9 mouse cellular contexts compared by ENCODE assay signal in genomic region chr9:120570334-120570725, GRCm38 (mm10). TPM values are rescaled to one million over a fixed set of nuclear protein-coding genes. Genes with fewer than 3 reads are reported as not detected.
A peak's percentile ranks its signal among the peaks of the same experiment; 100 is the strongest.
DNase-seq lines count a peak whose midpoint lies in the region; ATAC-seq and TF ChIP-seq lines count a peak whose summit lies in the region.
"Had no signal": no experiment of that assay in that cellular context is flagged by ENCODE, and none has a peak within 500 bp of the region (broad histone marks: within the 10 kb centered on the region; RNA-seq: fewer than 3 reads in every experiment).

No protein-coding gene starts in this region.

- H3K27me3 ChIP-seq in forebrain, embryonic 14.5 days (replicated peaks; ENCODE audit: control insufficient read depth, insufficient read depth, low read length): no peaks in the 10 kb centered on the region
- no peaks in the 10 kb centered on the region for H3K27me3 ChIP-seq in liver, embryonic 14.5 days (ENCODE audit: control insufficient read depth, insufficient read depth, low read length)

- peaks cover 31% of the 10 kb centered on the region for H3K36me3 ChIP-seq in forebrain, embryonic 14.5 days (ENCODE audit: control insufficient read depth, insufficient read depth, low read length)
- peaks cover 32% of the 10 kb centered on the region for H3K36me3 ChIP-seq in liver, embryonic 14.5 days (replicated peaks; ENCODE audit: control insufficient read depth, insufficient read depth, low read depth)

- TF ChIP-seq EP300 in liver, embryonic 14.5 days (IDR thresholded peaks at IDR 0.05; ENCODE audit: low read depth): no peak

- no peak overlapping the region; the same call in 1 of the 2 replicates for H3K9ac ChIP-seq in forebrain, embryonic 14.5 days (ENCODE audit: low read length)
- H3K9ac ChIP-seq in liver, embryonic 14.5 days (replicated peaks): peak overlapping the region; percentile 52

- 73% methylated on average over 2 of the region's 2 CpGs for WGBS in forebrain, embryonic 14.5 days
- WGBS in liver, embryonic 14.5 days (ENCODE audit: insufficient replicate concordance): 43% methylated on average over 2 of the region's 2 CpGs

- DNase-seq in cerebellum, adult 9-10 months: peak; percentile 34
- no peak for DNase-seq in cerebellum, postnatal 36 days
- peak; percentile 27 for DNase-seq in 3134 (ENCODE audit: extremely low read depth, insufficient read length, low spot score)
- DNase-seq in forebrain, embryonic 14.5 days (ENCODE audit: low spot score): no peak
- DNase-seq in liver, embryonic 14.5 days (ENCODE audit: low read depth in 3 of 3, low spot score in 3 of 3): no peak
- DNase-seq in testis, postnatal 14 days (ENCODE audit: low spot score): no peak
- DNase-seq in layer of hippocampus, postnatal 36 days: no peak

- H3K4me3 ChIP-seq in forebrain, embryonic 14.5 days (ENCODE audit: low read depth, low read length): peak overlapping the region; percentile 79
- H3K4me3 ChIP-seq in liver, embryonic 14.5 days (ENCODE audit: insufficient read depth in 1 of 2, low read depth in 2 of 2, low read length in 2 of 2): peak overlapping the region; percentile 20 to 79; a peak in 3 of 4 replicates

- H3K9me3 ChIP-seq in forebrain, embryonic 14.5 days (replicated peaks; ENCODE audit: control insufficient read depth, low read length): no peaks in the 10 kb centered on the region
- H3K9me3 ChIP-seq in liver, embryonic 14.5 days (ENCODE audit: control insufficient read depth, low read length): peaks cover 3% of the 10 kb centered on the region

- TF ChIP-seq CTCF in liver, embryonic 14.5 days (IDR thresholded peaks at IDR 0.05; ENCODE audit: low read depth): no peak

- ATAC-seq in forebrain, embryonic 14.5 days: no peak
- no peak for ATAC-seq in liver, embryonic 14.5 days (ENCODE audit: insufficient read depth)
- ATAC-seq in megakaryocyte progenitor cell, adult 5-6 weeks (replicated peaks; ENCODE audit: poor library complexity): no peak
- ATAC-seq: inflammation-experienced regulatory T-cells, adult 6 months had no signal

- H3K27ac ChIP-seq in forebrain, embryonic 14.5 days (ENCODE audit: low read depth, low read length): no peak overlapping the region
- no peak overlapping the region; the same call in 1 of the 2 replicates for H3K27ac ChIP-seq in liver, embryonic 14.5 days

- peaks cover 10% of the 10 kb centered on the region for H3K4me1 ChIP-seq in forebrain, embryonic 14.5 days (ENCODE audit: control insufficient read depth, insufficient read depth, low read length)
- H3K4me1 ChIP-seq in liver, embryonic 14.5 days (replicated peaks; ENCODE audit: control insufficient read depth in 2 of 2, insufficient read depth in 2 of 2, low read length in 1 of 2): peaks cover 18 to 27% of the 10 kb centered on the region in 2 experiments

- H3K4me2 ChIP-seq in forebrain, embryonic 14.5 days (ENCODE audit: low read length): peak overlapping the region; percentile 86
- peak overlapping the region; percentile 82 for H3K4me2 ChIP-seq in liver, embryonic 14.5 days (ENCODE audit: low read depth)

RNA-seq across cellular contexts. Expression of gene Rpl14, which starts 0.9 kb away (rescaled TPM):
- 510 and 595 TPM in 2 replicates for polyA plus RNA-seq in forebrain, embryonic 14.5 days (2014; fragmentation: Nextera tagmentation; extraction: Ambion mirVana)
- polyA plus RNA-seq in liver, embryonic 14.5 days (2012; rRNA removed): 248 and 556 TPM in 2 replicates
- 571 and 586 TPM in 2 replicates for polyA plus RNA-seq in liver, embryonic 14.5 days (2014; fragmentation: Nextera tagmentation; extraction: Ambion mirVana)
- total RNA-seq in layer of hippocampus, postnatal 36 days (2021): 100 to 1,000 TPM; 302 to 311 TPM
- 2,102 and 2,150 TPM in 2 replicates for total RNA-seq in megakaryocyte progenitor cell, adult 5-6 weeks (2015)
- total RNA-seq in megakaryocyte progenitor cell, adult 5-6 weeks (2017): 2,250 and 2,701 TPM in 2 replicates

RNA-seq across cellular contexts. Expression of gene Entpd3, which starts 30.7 kb away (rescaled TPM):
- polyA plus RNA-seq in forebrain, embryonic 14.5 days (2014; fragmentation: Nextera tagmentation; extraction: Ambion mirVana): 1.1 and 1.5 TPM in 2 replicates
- 0.01 and 0.02 TPM in 2 replicates for polyA plus RNA-seq in liver, embryonic 14.5 days (2012; rRNA removed)
- polyA plus RNA-seq in liver, embryonic 14.5 days (2014; fragmentation: Nextera tagmentation; extraction: Ambion mirVana): not detected in 2 replicates
- 1 to 10 TPM; 7.0 to 7.4 TPM for total RNA-seq in layer of hippocampus, postnatal 36 days (2021)
- total RNA-seq in megakaryocyte progenitor cell, adult 5-6 weeks (2015): not detected in 2 replicates
- not detected in 2 replicates for total RNA-seq in megakaryocyte progenitor cell, adult 5-6 weeks (2017)

Comparison
In these comparisons a context has a peak if more than half of its experiments do, and no peak if none do; other contexts are left out.
1. DNase-seq: peak in cerebellum, adult 9-10 months (single experiment) and 3134 (single experiment); none in cerebellum, postnatal 36 days (0 of 2), forebrain, embryonic 14.5 days (single experiment), liver, embryonic 14.5 days (0 of 3), testis, postnatal 14 days (single experiment) and layer of hippocampus, postnatal 36 days (0 of 2).
2. RNA of gene Rpl14, which starts 0.9 kb away (total RNA-seq): 2,102 to 2,701 TPM in megakaryocyte progenitor cell, adult 5-6 weeks; 302 to 311 TPM in layer of hippocampus, postnatal 36 days; every median in the first group is over 4 times any median in the second.
3. RNA of gene Entpd3, which starts 30.7 kb away (total RNA-seq): 7.0 to 7.4 TPM in layer of hippocampus, postnatal 36 days; not detected in megakaryocyte progenitor cell, adult 5-6 weeks; every median in the first group is over 4 times any median in the second.